Mouse (Mus musculus): ENCODE results near the gene Dnajc1. TPM values are rescaled to one million over a fixed set of nuclear protein-coding genes. Genes with fewer than 3 reads are reported as not detected.
A peak's percentile ranks its signal among the peaks of the same experiment; 100 is the strongest.

Dnajc1 gene
- polyA plus RNA-seq, 1 experiment from 2014 or later: 35.5 TPM

DNA sequence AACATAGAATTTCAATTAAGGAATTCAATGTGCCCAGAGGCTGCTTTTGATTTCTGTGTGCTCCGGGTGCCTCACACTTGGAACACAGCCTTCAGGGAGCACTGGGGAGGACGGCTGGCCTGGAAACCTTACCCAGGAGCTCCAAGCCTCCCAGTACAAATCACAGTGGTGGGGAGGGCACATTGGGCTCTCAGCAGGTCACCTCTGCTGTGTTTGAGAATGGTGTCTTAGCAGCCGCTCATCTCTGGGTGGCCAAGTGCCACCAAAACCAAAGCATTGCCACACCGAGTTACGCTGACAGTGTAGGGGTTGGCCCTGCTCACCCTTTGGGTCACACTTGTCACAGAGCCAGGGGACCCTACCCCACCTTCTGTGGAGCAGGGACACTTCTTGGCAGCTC lies 174.1 kb downstream of the Dnajc1 start:
- H3K9me3 ChIP-seq (ENCODE audit: control insufficient read depth, low read length): no peaks in the 10 kb centered on the region
- no peak overlapping the region for H3K4me3 ChIP-seq (ENCODE audit: low read depth, low read length)
- H3K36me3 ChIP-seq (ENCODE audit: control insufficient read depth, insufficient read depth, low read length): peaks cover 51% of the 10 kb centered on the region
- no peaks in the 10 kb centered on the region for H3K27me3 ChIP-seq (replicated peaks; ENCODE audit: control insufficient read depth, insufficient read depth, low read length)
- ATAC-seq (ENCODE audit: low read depth) (no peak), DNase-seq (ENCODE audit: low spot score) (no peak)
- 66% methylated on average over 5 of the region's 5 CpGs for WGBS
- H3K9ac ChIP-seq (ENCODE audit: low read depth, low read length): no peak overlapping the region
- no peak overlapping the region; the same call in 1 of the 2 replicates for H3K27ac ChIP-seq (replicated peaks; ENCODE audit: low read depth, low read length)
- H3K4me2 ChIP-seq (ENCODE audit: low read depth, low read length): no peak overlapping the region
- H3K4me1 ChIP-seq (ENCODE audit: control insufficient read depth, insufficient read depth, low read length): no peaks in the 10 kb centered on the region

GRCm38 (mm10) chr2:18217867-18218266 lies 174.8 kb downstream of the Dnajc1 start:
- no peaks in the 10 kb centered on the region for H3K4me1 ChIP-seq (ENCODE audit: control insufficient read depth, insufficient read depth, low read length)
- H3K4me2 ChIP-seq (ENCODE audit: low read depth, low read length): no peak overlapping the region
- ATAC-seq (ENCODE audit: low read depth): peak; percentile 51; the same call in 1 of the 2 replicates
- H3K9me3 ChIP-seq (ENCODE audit: control insufficient read depth, low read length): no peaks in the 10 kb centered on the region
- H3K27ac ChIP-seq (replicated peaks; ENCODE audit: low read depth, low read length): no peak overlapping the region
- WGBS: 67% methylated on average over 3 of the region's 3 CpGs
- no peak overlapping the region for H3K9ac ChIP-seq (ENCODE audit: low read depth, low read length)
- H3K27me3 ChIP-seq (replicated peaks; ENCODE audit: control insufficient read depth, insufficient read depth, low read length): no peaks in the 10 kb centered on the region
- no peak overlapping the region for H3K4me3 ChIP-seq (ENCODE audit: low read depth, low read length)
- H3K36me3 ChIP-seq (ENCODE audit: control insufficient read depth, insufficient read depth, low read length): peaks cover 57% of the 10 kb centered on the region
- DNase-seq (ENCODE audit: low spot score): no peak

DNA sequence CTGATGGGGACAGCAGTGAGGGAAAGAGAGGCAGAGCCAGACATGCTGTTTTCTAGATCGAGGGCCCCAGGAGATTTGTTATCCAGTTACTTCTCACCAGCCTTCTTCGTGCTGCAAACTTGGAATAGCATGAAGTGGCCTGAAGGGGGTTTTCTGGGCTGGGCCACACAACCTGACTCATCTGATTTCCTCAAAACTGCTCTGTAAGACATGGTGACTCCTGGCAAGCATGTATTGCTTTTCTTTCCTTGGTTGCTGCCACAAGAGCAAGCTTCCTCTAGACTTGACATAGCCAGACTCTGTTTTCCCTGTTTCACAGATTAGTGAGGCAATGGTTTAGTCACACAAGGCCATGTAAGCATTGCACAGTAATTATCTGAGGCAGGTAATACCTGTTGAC lies 178.6 kb downstream of the Dnajc1 start:
- no peak overlapping the region for H3K9ac ChIP-seq (ENCODE audit: low read depth, low read length)
- DNase-seq (ENCODE audit: low spot score): no peak
- no peaks in the 10 kb centered on the region for H3K4me1 ChIP-seq (ENCODE audit: control insufficient read depth, insufficient read depth, low read length)
- H3K36me3 ChIP-seq (ENCODE audit: control insufficient read depth, insufficient read depth, low read length): peaks cover 79% of the 10 kb centered on the region
- no peaks in the 10 kb centered on the region for H3K9me3 ChIP-seq (ENCODE audit: control insufficient read depth, low read length)
- no peaks in the 10 kb centered on the region for H3K27me3 ChIP-seq (replicated peaks; ENCODE audit: control insufficient read depth, insufficient read depth, low read length)
- H3K4me2 ChIP-seq (ENCODE audit: low read depth, low read length): no peak overlapping the region
- no peak overlapping the region for H3K4me3 ChIP-seq (ENCODE audit: low read depth, low read length)
- ATAC-seq (ENCODE audit: low read depth): no peak
- 73% methylated on average over 2 of the region's 2 CpGs for WGBS
- no peak overlapping the region for H3K27ac ChIP-seq (replicated peaks; ENCODE audit: low read depth, low read length)

DNA sequence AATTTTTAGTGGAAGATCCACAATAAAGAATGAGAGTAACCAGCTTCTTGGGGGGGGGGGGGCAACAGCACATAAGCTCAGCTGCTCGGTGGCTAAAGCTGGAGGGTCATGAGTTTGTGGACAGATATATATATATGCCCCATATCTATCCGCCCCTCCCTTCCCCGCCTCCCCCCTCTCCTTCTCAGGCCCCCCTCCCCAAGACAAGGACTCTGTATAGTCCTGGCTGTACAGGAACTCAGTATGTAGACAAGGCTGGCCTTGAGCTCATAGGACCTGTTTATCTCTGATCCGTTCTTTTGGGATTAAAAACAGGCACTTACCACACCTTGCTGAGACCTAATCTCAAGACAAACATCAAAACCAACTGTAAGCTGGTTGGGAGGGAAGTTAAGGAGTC lies 182.7 kb downstream of the Dnajc1 start:
- H3K36me3 ChIP-seq (ENCODE audit: control insufficient read depth, insufficient read depth, low read length): peaks cover 81% of the 10 kb centered on the region
- ATAC-seq (ENCODE audit: low read depth) (no peak), DNase-seq (ENCODE audit: low spot score) (no peak)
- no peaks in the 10 kb centered on the region for H3K27me3 ChIP-seq (replicated peaks; ENCODE audit: control insufficient read depth, insufficient read depth, low read length)
- no peaks in the 10 kb centered on the region for H3K4me1 ChIP-seq (ENCODE audit: control insufficient read depth, insufficient read depth, low read length)
- H3K9ac ChIP-seq (ENCODE audit: low read depth, low read length): no peak overlapping the region
- no peak overlapping the region for H3K4me3 ChIP-seq (ENCODE audit: low read depth, low read length)
- H3K4me2 ChIP-seq (ENCODE audit: low read depth, low read length): no peak overlapping the region
- no peaks in the 10 kb centered on the region for H3K9me3 ChIP-seq (ENCODE audit: control insufficient read depth, low read length)
- H3K27ac ChIP-seq (replicated peaks; ENCODE audit: low read depth, low read length): no peak overlapping the region
- WGBS: 91% methylated on average over 4 of the region's 4 CpGs

DNA sequence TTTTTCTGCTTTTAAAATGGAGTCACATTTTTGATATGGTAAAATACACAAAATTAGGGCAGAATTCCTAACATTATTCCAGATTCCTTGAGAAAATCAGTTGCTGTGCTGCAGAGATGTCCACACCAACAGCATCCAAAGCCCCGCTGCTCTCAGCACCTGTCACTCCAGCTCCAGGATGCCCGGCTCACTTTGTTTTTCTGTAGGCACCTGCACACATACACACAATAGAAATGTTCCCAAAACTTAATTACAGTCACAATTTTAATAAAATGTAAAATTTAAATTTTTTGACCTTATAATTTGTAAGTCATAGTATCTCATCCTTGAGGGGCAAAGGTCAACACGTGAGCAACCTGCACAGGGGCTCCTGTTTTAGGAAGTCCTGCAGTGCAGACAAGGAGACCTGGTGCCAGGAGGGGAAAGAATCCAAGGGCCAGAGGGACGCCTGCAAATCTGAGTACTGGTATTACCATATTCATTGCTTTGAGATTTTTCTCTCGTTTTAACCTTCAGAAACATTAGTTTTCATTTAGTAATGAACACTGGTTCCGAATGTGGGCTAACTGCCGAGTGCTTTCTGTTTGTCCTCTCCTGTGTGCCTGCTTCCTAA lies 183.3 kb downstream of the Dnajc1 start:
- ATAC-seq (ENCODE audit: low read depth) (no peak), DNase-seq (ENCODE audit: low spot score) (no peak)
- no peak overlapping the region for H3K27ac ChIP-seq (replicated peaks; ENCODE audit: low read depth, low read length)
- no peak overlapping the region for H3K4me2 ChIP-seq (ENCODE audit: low read depth, low read length)
- H3K4me3 ChIP-seq (ENCODE audit: low read depth, low read length): no peak overlapping the region
- no peaks in the 10 kb centered on the region for H3K4me1 ChIP-seq (ENCODE audit: control insufficient read depth, insufficient read depth, low read length)
- no peak overlapping the region for H3K9ac ChIP-seq (ENCODE audit: low read depth, low read length)
- peaks cover 78% of the 10 kb centered on the region for H3K36me3 ChIP-seq (ENCODE audit: control insufficient read depth, insufficient read depth, low read length)
- H3K9me3 ChIP-seq (ENCODE audit: control insufficient read depth, low read length): no peaks in the 10 kb centered on the region
- 86% methylated on average over 7 of the region's 7 CpGs for WGBS
- H3K27me3 ChIP-seq (replicated peaks; ENCODE audit: control insufficient read depth, insufficient read depth, low read length): no peaks in the 10 kb centered on the region

DNA sequence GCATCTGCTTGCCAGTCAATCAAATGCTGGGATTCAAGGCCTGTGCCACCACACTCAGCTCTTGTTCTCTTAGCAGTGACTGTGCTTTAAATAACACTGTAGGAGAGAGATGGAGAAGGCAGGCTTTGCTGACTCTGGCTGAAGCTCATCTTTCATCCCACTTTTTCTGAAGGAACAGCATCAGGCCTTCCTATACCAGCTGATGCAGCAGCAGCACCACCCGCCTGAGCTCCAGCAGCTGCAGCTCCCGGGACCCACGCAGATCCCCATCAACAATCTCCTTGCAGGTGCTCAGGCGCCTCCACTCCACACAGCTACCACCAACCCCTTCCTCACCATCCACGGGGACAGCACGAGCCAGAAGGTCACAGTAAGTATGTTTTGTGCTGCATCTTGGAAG lies 184.1 kb downstream of the Dnajc1 start:
- H3K4me1 ChIP-seq (ENCODE audit: control insufficient read depth, insufficient read depth, low read length): no peaks in the 10 kb centered on the region
- no peak overlapping the region for H3K27ac ChIP-seq (replicated peaks; ENCODE audit: low read depth, low read length)
- 74% methylated on average over 6 of the region's 6 CpGs for WGBS
- H3K4me3 ChIP-seq (ENCODE audit: low read depth, low read length): no peak overlapping the region
- H3K9ac ChIP-seq (ENCODE audit: low read depth, low read length): no peak overlapping the region
- DNase-seq (ENCODE audit: low spot score) (no peak), ATAC-seq (ENCODE audit: low read depth) (no peak)
- no peak overlapping the region for H3K4me2 ChIP-seq (ENCODE audit: low read depth, low read length)
- H3K27me3 ChIP-seq (replicated peaks; ENCODE audit: control insufficient read depth, insufficient read depth, low read length): no peaks in the 10 kb centered on the region
- H3K9me3 ChIP-seq (ENCODE audit: control insufficient read depth, low read length): no peaks in the 10 kb centered on the region
- peaks cover 78% of the 10 kb centered on the region for H3K36me3 ChIP-seq (ENCODE audit: control insufficient read depth, insufficient read depth, low read length)

DNA sequence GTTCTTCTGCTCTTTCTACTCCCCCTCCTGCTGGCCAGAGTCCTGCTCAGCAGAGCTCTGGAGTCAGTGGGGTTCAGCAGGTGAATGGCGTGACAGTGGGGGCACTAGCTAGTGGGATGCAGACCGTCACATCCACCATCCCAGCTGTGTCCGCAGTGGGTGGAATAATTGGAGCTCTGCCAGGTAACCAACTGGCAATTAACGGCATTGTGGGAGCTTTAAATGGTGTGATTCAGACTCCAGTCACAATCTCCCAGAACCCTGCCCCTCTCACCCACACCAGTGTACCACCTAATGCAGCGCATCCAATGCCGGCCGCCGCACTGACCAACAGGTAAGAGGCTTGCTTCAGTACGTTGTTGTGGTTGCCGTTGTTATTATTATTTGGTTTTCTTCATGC lies 185.8 kb downstream of the Dnajc1 start:
- DNase-seq (ENCODE audit: low spot score) (no peak), ATAC-seq (ENCODE audit: low read depth) (0 out of 2 replicates have a peak, but pooled peaks have one; percentile 8)
- no peak overlapping the region for H3K27ac ChIP-seq (replicated peaks; ENCODE audit: low read depth, low read length)
- H3K9me3 ChIP-seq (ENCODE audit: control insufficient read depth, low read length): no peaks in the 10 kb centered on the region
- H3K4me1 ChIP-seq (ENCODE audit: control insufficient read depth, insufficient read depth, low read length): no peaks in the 10 kb centered on the region
- 86% methylated on average over 10 of the region's 10 CpGs for WGBS
- H3K36me3 ChIP-seq (ENCODE audit: control insufficient read depth, insufficient read depth, low read length): peaks cover 75% of the 10 kb centered on the region
- H3K4me2 ChIP-seq (ENCODE audit: low read depth, low read length): no peak overlapping the region
- H3K27me3 ChIP-seq (replicated peaks; ENCODE audit: control insufficient read depth, insufficient read depth, low read length): no peaks in the 10 kb centered on the region
- H3K9ac ChIP-seq (ENCODE audit: low read depth, low read length): no peak overlapping the region
- no peak overlapping the region for H3K4me3 ChIP-seq (ENCODE audit: low read depth, low read length)

DNA sequence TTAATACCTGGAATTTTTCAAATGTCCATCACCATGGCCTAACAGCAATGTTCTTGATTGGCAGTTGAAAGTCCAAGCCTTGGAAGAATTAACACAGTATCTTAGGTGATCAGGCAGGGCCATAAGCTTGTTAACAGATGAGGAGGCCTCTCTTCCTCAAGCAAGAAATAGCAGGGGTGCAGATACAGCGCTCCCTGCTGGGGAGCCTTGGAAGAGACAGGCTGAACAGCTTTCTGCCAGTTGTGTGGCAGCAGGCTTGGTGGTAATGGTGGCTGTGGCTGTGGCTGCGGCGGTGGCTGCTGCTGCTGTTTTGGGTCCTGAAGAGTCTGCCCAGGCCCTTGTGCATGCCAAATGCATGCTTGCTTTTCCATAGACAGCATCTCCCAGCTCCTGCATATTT lies 187.5 kb downstream of the Dnajc1 start:
- no peaks in the 10 kb centered on the region for H3K9me3 ChIP-seq (ENCODE audit: control insufficient read depth, low read length)
- H3K9ac ChIP-seq (ENCODE audit: low read depth, low read length): no peak overlapping the region
- H3K4me3 ChIP-seq (ENCODE audit: low read depth, low read length): no peak overlapping the region
- no peak overlapping the region for H3K4me2 ChIP-seq (ENCODE audit: low read depth, low read length)
- H3K4me1 ChIP-seq (ENCODE audit: control insufficient read depth, insufficient read depth, low read length): no peaks in the 10 kb centered on the region
- peaks cover 68% of the 10 kb centered on the region for H3K36me3 ChIP-seq (ENCODE audit: control insufficient read depth, insufficient read depth, low read length)
- ATAC-seq (ENCODE audit: low read depth) (0 out of 2 replicates have a peak, but pooled peaks have one; percentile 51), DNase-seq (ENCODE audit: low spot score) (no peak)
- no peak overlapping the region for H3K27ac ChIP-seq (replicated peaks; ENCODE audit: low read depth, low read length)
- H3K27me3 ChIP-seq (replicated peaks; ENCODE audit: control insufficient read depth, insufficient read depth, low read length): no peaks in the 10 kb centered on the region
- WGBS: 65% methylated on average over 3 of the region's 3 CpGs

DNA sequence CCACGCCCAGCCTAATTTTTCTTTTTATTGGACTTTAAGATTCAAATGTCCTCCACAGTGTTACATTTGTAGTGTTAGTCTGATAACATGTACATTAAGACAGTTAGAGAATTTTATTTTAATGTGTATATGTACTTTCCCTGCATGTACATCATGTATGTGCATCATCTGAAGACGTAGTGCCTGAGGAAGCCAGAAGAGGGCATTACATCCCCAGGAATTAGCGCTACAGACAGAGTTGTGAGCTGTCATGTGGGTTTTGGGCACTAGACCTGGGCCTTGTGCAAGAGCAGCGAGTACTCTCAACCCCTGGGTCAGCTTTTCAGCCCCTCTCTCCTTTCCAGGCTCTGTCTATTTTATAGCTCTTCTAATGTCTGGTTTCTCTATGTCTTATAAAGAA lies 189.7 kb downstream of the Dnajc1 start:
- Histone ChIP-seq H3K27ac (replicated peaks; ENCODE audit: low read depth, low read length) (no peak overlapping the region), H3K4me1 (ENCODE audit: control insufficient read depth, insufficient read depth, low read length) (no peaks in the 10 kb centered on the region), H3K4me3 (ENCODE audit: low read depth, low read length) (no peak overlapping the region), H3K9me3 (ENCODE audit: control insufficient read depth, low read length) (no peaks in the 10 kb centered on the region), H3K9ac (ENCODE audit: low read depth, low read length) (no peak overlapping the region), H3K36me3 (ENCODE audit: control insufficient read depth, insufficient read depth, low read length) (peaks cover 64% of the 10 kb centered on the region), H3K4me2 (ENCODE audit: low read depth, low read length) (no peak overlapping the region), H3K27me3 (replicated peaks; ENCODE audit: control insufficient read depth, insufficient read depth, low read length) (no peaks in the 10 kb centered on the region)
- DNase-seq (ENCODE audit: low spot score) (no peak), ATAC-seq (ENCODE audit: low read depth) (no peak)
- WGBS: 95% methylated on average over 4 of the region's 4 CpGs

All from embryonic facial prominence, embryonic 14.5 days (tissue).